Mouse (Mus musculus) small intestine, adult 2 months (tissue): ENCODE results near the gene C330007P06Rik. TPM values are rescaled to one million over a fixed set of nuclear protein-coding genes. Genes with fewer than 3 reads are reported as not detected.
A peak's percentile ranks its signal among the peaks of the same experiment; 100 is the strongest.

Experiments used
- H3K27ac ChIP-seq: fragments of 200-500 bp; 2 replicates; pipeline ENCODE4 v1.5.1; 2012; ENCODE audit warnings: low read depth, low read length, control low read depth, inconsistent platforms; ENCODE audit not compliant: insufficient read depth
- H3K27me3 ChIP-seq: fragments of 200-500 bp; 2 replicates; pipeline ENCODE4 v1.6.1; 2012; ENCODE audit warnings: mild to moderate bottlenecking, moderate library complexity, low read length, inconsistent platforms; ENCODE audit not compliant: control insufficient read depth, insufficient read depth
- H3K36me3 ChIP-seq: fragments of 200-500 bp; 2 replicates; pipeline ENCODE4 v1.6.1; 2012; ENCODE audit warnings: mild to moderate bottlenecking, low read length, control low read depth, inconsistent platforms; ENCODE audit not compliant: control insufficient read depth, insufficient read depth
- H3K4me1 ChIP-seq: fragments of 200-500 bp; 2 replicates; pipeline ENCODE4 v1.6.1; 2012; ENCODE audit warnings: low read length, inconsistent platforms, mixed read lengths; ENCODE audit not compliant: control insufficient read depth, insufficient read depth, insufficient read length
- H3K4me3 ChIP-seq: fragments of 200-500 bp; 2 replicates; pipeline ENCODE4 v1.5.1; 2012; ENCODE audit warnings: low read depth, mild to moderate bottlenecking, control low read depth, inconsistent platforms, low read length, moderate library complexity
- CTCF ChIP-seq: fragments of 200-500 bp; IDR thresholded peaks from 2 replicates; pipeline ENCODE4 v1.5.1; 2012; ENCODE audit warnings: low read depth, mild to moderate bottlenecking, control low read depth, inconsistent platforms, low read length, moderate library complexity, mixed read lengths; ENCODE audit not compliant: insufficient replicate concordance, insufficient read length; ENCODE audit errors: extremely low read depth
- POLR2A ChIP-seq: fragments of 200-500 bp; IDR thresholded peaks from 2 replicates; pipeline ENCODE4 v1.6.1; 2012; ENCODE audit warnings: low read depth, mild to moderate bottlenecking, control low read depth, inconsistent platforms, low read length, moderate library complexity
- WGBS: fragments of 180-500 bp; shearing (Covaris S2); methylation state at CpG from one replicate; pipeline ENCODE4 v1.1.7; 2018; 5-methylcytosine and 5-hydroxymethylcytosine counted together
- polyA plus RNA-seq: library from polyadenylated mRNA; depleted of rRNA; stranded (reverse); fragments of >200 nt; gene quantifications from 2 replicates; pipeline ENCODE4 v1.2.3, GENCODE M21; 2012; rRNA removed

C330007P06Rik gene
- polyA plus RNA-seq: 2.8 and 5.2 TPM in 2 replicates

- Histone ChIP-seq H3K27ac (peak within 1 kb of the TSS; percentile 51), H3K27me3 (no peaks in the 10 kb centered on the region), H3K36me3 (peaks cover 4% of the 10 kb centered on the region; the same call in 1 of the 2 replicates), H3K4me1 (no peaks in the 10 kb centered on the region), H3K4me3 (peak within 1 kb of the TSS; percentile 100)
- WGBS: 17% methylated on average over 8 of the region's 8 CpGs
- TF ChIP-seq CTCF (no peak), POLR2A (no peak)
These were observed at the start of gene C330007P06Rik, which contains the start of gene Ube2a for GRCm38 (mm10) chrX:36873765-36874164. TSS of gene C330007P06Rik (minus strand) at chrX:36874111. TSS of gene Ube2a (plus strand) at chrX:36873900.

- Histone ChIP-seq H3K27me3 (no peaks in the 10 kb centered on the region), H3K36me3 (no peaks in the 10 kb centered on the region), H3K27ac (no peak overlapping the region), H3K4me3 (no peak overlapping the region), H3K4me1 (no peaks in the 10 kb centered on the region)
- WGBS: 85% methylated on average over 4 of the region's 4 CpGs
- TF ChIP-seq POLR2A: no peak
- TF ChIP-seq CTCF: no peak
These were observed 47.4 kb upstream of the C330007P06Rik start for GRCm38 (mm10) chrX:36921346-36921745.

GRCm38 (mm10) chrX:36917749-36918148, 43.8 kb upstream of the C330007P06Rik start:
- WGBS: 34% methylated on average over 1 of the region's 1 CpGs
- no peaks in the 10 kb centered on the region for H3K36me3 ChIP-seq
- no peaks in the 10 kb centered on the region for H3K4me1 ChIP-seq
- no peaks in the 10 kb centered on the region for H3K27me3 ChIP-seq
- no peak overlapping the region for H3K4me3 ChIP-seq
- TF ChIP-seq CTCF: no peak
- TF ChIP-seq POLR2A: no peak
- no peak overlapping the region for H3K27ac ChIP-seq

- Histone ChIP-seq H3K4me3 (no peak overlapping the region), H3K36me3 (no peaks in the 10 kb centered on the region), H3K27ac (no peak overlapping the region), H3K4me1 (no peaks in the 10 kb centered on the region), H3K27me3 (no peaks in the 10 kb centered on the region)
- TF ChIP-seq POLR2A (no peak), CTCF (peak; percentile 9; the same call in 1 of the 2 replicates)
- 43% methylated on average over 12 of the region's 12 CpGs for WGBS
These were observed 37.4 kb upstream of the C330007P06Rik start for GRCm38 (mm10) chrX:36911343-36911742.

- no peak for TF ChIP-seq CTCF
- no peak for TF ChIP-seq POLR2A
- Histone ChIP-seq H3K27me3 (no peaks in the 10 kb centered on the region), H3K4me1 (no peaks in the 10 kb centered on the region), H3K4me3 (no peak overlapping the region), H3K27ac (no peak overlapping the region), H3K36me3 (no peaks in the 10 kb centered on the region)
- 26% methylated on average over 5 of the region's 5 CpGs for WGBS
These were observed 32.6 kb upstream of the C330007P06Rik start for GRCm38 (mm10) chrX:36906539-36906938.

- 0 out of 2 replicates have a peak overlapping the region, but pooled peaks have one; percentile 6 for H3K27ac ChIP-seq
- H3K4me1 ChIP-seq: no peaks in the 10 kb centered on the region
- WGBS: 14% methylated on average over 31 of the region's 32 CpGs
- TF ChIP-seq CTCF (no peak), POLR2A (peak; percentile 82; the same call in 1 of the 2 replicates)
- no peaks in the 10 kb centered on the region for H3K27me3 ChIP-seq
- H3K36me3 ChIP-seq: no peaks in the 10 kb centered on the region
- peak overlapping the region; percentile 86 for H3K4me3 ChIP-seq
These were observed 29.3 kb upstream of the C330007P06Rik start for GRCm38 (mm10) chrX:36903115-36903768.

GRCm38 (mm10) chrX:36902321-36903114, 28.6 kb upstream of the C330007P06Rik start, which contains the start of gene Nkrf:
TSS of gene Nkrf (minus strand) at chrX:36902899.
- Histone ChIP-seq H3K27me3 (no peaks in the 10 kb centered on the region), H3K4me3 (peak within 1 kb of the TSS; percentile 86), H3K27ac (0 out of 2 replicates have a peak within 1 kb of the TSS, but pooled peaks have one; percentile 6), H3K36me3 (no peaks in the 10 kb centered on the region), H3K4me1 (no peaks in the 10 kb centered on the region)
- WGBS: 12% methylated on average over 40 of the region's 47 CpGs
- TF ChIP-seq POLR2A (no peak), CTCF (no peak)
